Mouse (Mus musculus): Measurements from ENCODE around the gene Plpp3. TPM values are rescaled to one million over a fixed set of nuclear protein-coding genes. Genes with fewer than 3 reads are reported as not detected.

The Plpp3 gene
- polyA plus RNA-seq, 1 experiment from 2014 or later = 51.7 TPM

- in situ Hi-C loops (cut with MboI; ENCODE audit: low pct_unique_long_range_greater_than_20kb) = no loop called here
- H3K27me3 ChIP-seq = no peaks in the 10 kb centered on the region
- ChIA-PET CTCF (no interaction called here), POLR2A (no interaction called here)
- ATAC-seq = no peak
- TF ChIP-seq CTCF (IDR thresholded peaks at IDR 0.05) = no peak
- no peak for DNase-seq (ENCODE audit: low read depth, low spot score)
Measured at GRCm38 (mm10) chr4:105199345-105199744, 42.2 kb downstream of the Plpp3 start.

DNA sequence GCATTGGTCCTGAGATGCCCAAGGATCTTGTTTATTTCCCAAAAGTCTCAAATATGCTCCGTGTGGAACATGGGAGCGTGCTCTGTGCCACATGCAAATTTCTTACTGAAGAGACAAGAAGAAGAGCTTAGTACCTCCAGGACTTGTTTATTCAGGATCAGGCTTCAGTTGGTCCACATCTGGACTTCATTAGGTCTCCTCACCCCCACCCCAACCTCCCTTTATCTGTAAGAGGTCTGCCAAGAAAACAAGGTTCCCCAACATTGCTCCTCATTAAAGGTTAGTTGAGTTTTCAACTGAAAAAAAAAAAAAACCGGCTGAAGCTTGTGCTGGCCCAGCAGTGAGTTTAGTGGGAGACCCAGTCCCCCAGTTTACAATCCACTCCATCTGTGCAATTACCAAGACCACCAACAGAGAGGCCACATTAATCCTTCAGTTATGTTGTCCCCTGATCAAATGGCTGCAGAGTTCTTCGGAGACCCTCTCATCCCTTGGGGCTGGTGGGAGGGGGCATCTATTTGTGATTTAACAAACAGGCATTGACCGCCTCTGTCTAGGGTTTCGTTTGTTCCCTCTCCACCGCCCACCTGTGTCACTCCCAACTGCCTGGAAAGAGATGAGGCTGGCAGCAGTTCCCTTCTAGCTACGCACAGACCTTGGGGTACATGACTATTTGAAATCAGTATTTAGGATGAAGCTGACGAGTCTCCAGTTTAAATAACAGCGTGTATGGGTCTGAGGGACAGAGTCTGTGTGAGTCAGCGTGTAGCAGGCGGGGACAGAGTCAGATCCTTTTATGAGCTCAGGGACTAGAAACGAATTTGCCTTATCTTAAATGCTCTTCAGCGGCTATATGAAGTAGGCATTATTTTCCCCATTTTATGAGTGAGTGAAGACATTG, 43.7 kb downstream of the Plpp3 start:
- ATAC-seq (no peak), DNase-seq (ENCODE audit: low read depth, low spot score) (no peak)
- no peak for TF ChIP-seq CTCF (IDR thresholded peaks at IDR 0.05)
- in situ Hi-C loops (cut with MboI; ENCODE audit: low pct_unique_long_range_greater_than_20kb) = no loop called here
- POLR2A ChIA-PET = no interaction called here
- CTCF ChIA-PET = no interaction called here
- H3K27me3 ChIP-seq = no peaks in the 10 kb centered on the region

- no peaks in the 10 kb centered on the region for H3K27me3 ChIP-seq
- in situ Hi-C loops (cut with MboI; ENCODE audit: low pct_unique_long_range_greater_than_20kb) = no loop called here
- CTCF ChIA-PET = no interaction called here
- no peak for DNase-seq (ENCODE audit: low read depth, low spot score)
- POLR2A ChIA-PET = interaction anchor here (0.6 kb wide), 1 partner anchor 198 kb away, joined by 5 read pairs; no protein-coding TSS in a partner anchor
- ATAC-seq = no peak
- TF ChIP-seq CTCF (IDR thresholded peaks at IDR 0.05) = no peak
Measured at GRCm38 (mm10) chr4:105202439-105202838, 45.3 kb downstream of the Plpp3 start.

DNA sequence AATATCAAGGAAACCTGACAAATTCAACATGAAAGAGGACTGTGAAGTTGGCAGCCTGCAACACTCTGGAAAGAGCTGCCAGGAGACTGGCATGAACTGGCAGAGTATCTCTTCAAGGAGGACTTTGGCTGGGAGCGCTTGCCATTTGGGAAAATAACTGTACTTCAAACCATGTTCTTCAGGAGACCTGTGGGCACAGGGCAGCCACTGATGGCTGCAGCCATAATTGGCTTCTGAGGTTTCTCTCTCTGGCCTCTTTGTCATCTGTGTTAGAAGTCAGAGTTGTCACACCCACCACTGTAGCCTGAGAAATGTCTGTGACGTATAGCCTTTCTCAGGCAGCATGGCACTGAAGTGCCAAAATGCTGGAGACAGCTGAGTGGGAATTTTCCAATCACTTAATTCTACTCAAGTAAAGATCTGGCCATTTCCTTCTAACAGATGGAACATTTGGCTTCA, 46.2 kb downstream of the Plpp3 start:
- ChIA-PET CTCF (interaction anchor here (0.8 to 1.8 kb wide), 2 partner anchors 119 to 167 kb away, joined by 3 to 5 read pairs; no protein-coding TSS in a partner anchor), POLR2A (no interaction called here)
- in situ Hi-C loops (cut with MboI; ENCODE audit: low pct_unique_long_range_greater_than_20kb) = no loop called here
- ATAC-seq = no peak
- H3K27me3 ChIP-seq = no peaks in the 10 kb centered on the region
- no peak for TF ChIP-seq CTCF (IDR thresholded peaks at IDR 0.05)
- DNase-seq (ENCODE audit: low read depth, low spot score) = no peak

- no peak for TF ChIP-seq CTCF (IDR thresholded peaks at IDR 0.05)
- DNase-seq (ENCODE audit: low read depth, low spot score) (no peak), ATAC-seq (no peak)
- ChIA-PET CTCF (interaction anchor here (0.8 to 1.8 kb wide), 2 partner anchors 118 to 166 kb away, joined by 3 to 5 read pairs; no protein-coding TSS in a partner anchor), POLR2A (no interaction called here)
- in situ Hi-C loops (cut with MboI; ENCODE audit: low pct_unique_long_range_greater_than_20kb) = no loop called here
- no peaks in the 10 kb centered on the region for H3K27me3 ChIP-seq
Measured at GRCm38 (mm10) chr4:105204071-105204470, 46.9 kb downstream of the Plpp3 start.

DNA sequence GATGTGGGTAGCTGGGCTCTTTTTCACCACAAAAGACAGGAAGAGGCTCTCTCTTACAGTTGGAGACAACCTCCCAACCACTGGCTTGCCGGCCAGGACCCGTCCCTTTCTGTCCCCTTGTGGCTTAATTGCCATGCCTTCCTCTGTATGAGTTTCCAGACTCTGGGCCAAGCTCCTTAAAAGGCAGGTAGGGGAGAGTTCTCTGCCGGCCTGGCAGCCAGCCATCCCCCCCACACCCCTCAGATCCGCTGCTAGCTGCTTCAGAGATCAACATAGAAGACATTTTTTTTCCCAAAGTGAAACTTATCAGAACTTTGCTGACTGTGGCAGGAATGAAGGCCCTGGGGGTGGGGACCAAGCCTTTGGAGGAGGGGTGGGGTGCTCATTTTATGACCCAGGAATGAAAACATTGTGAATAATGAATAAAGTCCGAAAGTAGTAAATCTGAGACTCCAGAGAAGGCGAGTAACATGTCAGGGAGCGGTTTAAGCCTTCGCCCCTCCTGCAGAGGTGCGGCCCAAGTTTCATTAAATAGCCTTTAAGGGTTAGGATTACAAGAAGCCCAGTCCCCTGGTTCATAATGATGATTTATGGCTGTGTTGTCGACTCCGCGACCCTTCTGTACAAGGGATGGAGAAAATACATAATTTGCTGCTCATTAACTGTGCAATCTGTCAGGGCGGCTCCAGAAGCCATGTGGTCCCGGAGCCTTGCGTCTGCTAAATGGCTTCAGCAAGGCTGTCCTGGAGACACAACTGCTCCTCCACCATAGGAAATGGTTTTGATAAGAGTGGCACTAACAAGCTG, 48.1 kb downstream of the Plpp3 start:
- ChIA-PET CTCF (interaction anchor here (1.8 kb wide), 1 partner anchor 117 kb away, joined by 5 read pairs; no protein-coding TSS in a partner anchor), POLR2A (no interaction called here)
- no peak for ATAC-seq
- no peak for TF ChIP-seq CTCF (IDR thresholded peaks at IDR 0.05)
- DNase-seq (ENCODE audit: low read depth, low spot score) = no peak
- no peaks in the 10 kb centered on the region for H3K27me3 ChIP-seq
- in situ Hi-C loops (cut with MboI; ENCODE audit: low pct_unique_long_range_greater_than_20kb) = no loop called here

- H3K27me3 ChIP-seq = no peaks in the 10 kb centered on the region
- ATAC-seq (no peak), DNase-seq (ENCODE audit: low read depth, low spot score) (no peak)
- in situ Hi-C loops (cut with MboI; ENCODE audit: low pct_unique_long_range_greater_than_20kb) = no loop called here
- no peak for TF ChIP-seq CTCF (IDR thresholded peaks at IDR 0.05)
- CTCF ChIA-PET = no interaction called here
- POLR2A ChIA-PET = no interaction called here
Measured at GRCm38 (mm10) chr4:105206102-105206501, 49.0 kb downstream of the Plpp3 start.

GRCm38 (mm10) chr4:105206995-105207394, 49.8 kb downstream of the Plpp3 start:
- DNase-seq (ENCODE audit: low read depth, low spot score) = no peak
- ChIA-PET CTCF (no interaction called here), POLR2A (no interaction called here)
- no peak for ATAC-seq
- in situ Hi-C loops (cut with MboI; ENCODE audit: low pct_unique_long_range_greater_than_20kb) = no loop called here
- H3K27me3 ChIP-seq = no peaks in the 10 kb centered on the region
- TF ChIP-seq CTCF (IDR thresholded peaks at IDR 0.05) = no peak

DNA sequence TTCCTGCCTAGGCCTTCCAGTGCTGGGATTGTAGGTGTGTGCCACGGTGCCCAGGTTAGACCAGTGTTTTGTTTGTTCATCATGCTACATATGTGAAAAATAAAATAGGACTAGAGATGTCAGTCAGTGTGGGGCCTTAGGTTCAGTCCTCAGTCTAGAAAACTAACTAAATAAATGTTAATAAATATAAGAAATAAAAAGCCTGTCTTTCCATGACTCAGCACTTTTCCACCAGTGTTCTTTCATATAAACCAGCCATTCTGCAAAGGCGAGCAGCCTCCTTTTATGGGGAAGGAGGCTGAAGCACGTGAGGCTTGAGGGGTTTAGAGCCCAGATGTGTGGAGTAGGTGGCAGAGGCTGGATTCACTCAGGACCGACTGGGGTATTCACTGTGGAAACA, 50.5 kb downstream of the Plpp3 start:
- no peaks in the 10 kb centered on the region for H3K27me3 ChIP-seq
- ChIA-PET POLR2A (no interaction called here), CTCF (no interaction called here)
- no peak for TF ChIP-seq CTCF (IDR thresholded peaks at IDR 0.05)
- ATAC-seq = no peak
- no peak for DNase-seq (ENCODE audit: low read depth, low spot score)
- in situ Hi-C loops (cut with MboI; ENCODE audit: low pct_unique_long_range_greater_than_20kb) = no loop called here

DNA sequence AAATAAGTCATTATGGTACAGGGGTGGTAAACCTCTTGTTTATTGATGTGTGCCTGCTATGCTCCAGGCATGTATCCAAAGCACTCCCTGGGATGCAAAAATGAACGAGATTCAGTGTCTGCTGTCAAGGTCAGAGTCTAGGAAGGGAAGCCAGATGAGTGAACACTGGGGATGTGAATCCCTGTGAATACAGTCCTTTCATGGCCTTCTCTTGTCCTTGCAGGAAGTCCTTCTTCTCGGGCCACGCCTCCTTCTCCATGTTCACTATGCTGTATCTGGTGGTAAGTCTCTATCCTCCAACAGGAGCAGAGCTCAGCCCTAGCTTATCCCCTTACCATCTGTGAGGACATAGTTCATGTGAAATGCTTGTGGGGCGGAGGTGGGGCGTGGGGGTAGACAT, 51.8 kb downstream of the Plpp3 start:
- ATAC-seq = no peak

More for the DNA sequence above, 51.8 kb downstream of the Plpp3 start:
- in situ Hi-C loops (cut with MboI; ENCODE audit: low pct_unique_long_range_greater_than_20kb) = no loop called here
- ChIA-PET CTCF (no interaction called here), POLR2A (no interaction called here)
- no peak for TF ChIP-seq CTCF (IDR thresholded peaks at IDR 0.05)
- DNase-seq (ENCODE audit: low read depth, low spot score) = no peak
- H3K27me3 ChIP-seq = no peaks in the 10 kb centered on the region
